26 mouse cellular contexts compared by ENCODE assay signal in genomic region chr19:17775097-17775496, GRCm38 (mm10).
A peak's percentile ranks its signal among the peaks of the same experiment; 100 is the strongest.
DNase-seq lines count a peak whose midpoint lies in the region; ATAC-seq and TF ChIP-seq lines count a peak whose summit lies in the region.
"Had no signal": no experiment of that assay in that cellular context is flagged by ENCODE, and none has a peak within 500 bp of the region (broad histone marks: within the 10 kb centered on the region; RNA-seq: fewer than 3 reads in every experiment).

No protein-coding gene starts in this region.

- 37% methylated on average over 2 of the region's 2 CpGs for WGBS in kidney, embryonic 16.5 days
- WGBS in lung, embryonic 16.5 days: 38% methylated on average over 2 of the region's 2 CpGs
- WGBS in lung, postnatal 0 days: 28% methylated on average over 2 of the region's 2 CpGs
- WGBS in small intestine, adult 2 months: 71% methylated on average over 2 of the region's 2 CpGs

- no peaks in the 10 kb centered on the region for H3K36me3 ChIP-seq in kidney, embryonic 16.5 days (ENCODE audit: insufficient read depth, low read length)
- no peaks in the 10 kb centered on the region for H3K36me3 ChIP-seq in lung, embryonic 16.5 days (ENCODE audit: control insufficient read depth, insufficient read depth, low read length)
- no peaks in the 10 kb centered on the region for H3K36me3 ChIP-seq in lung, postnatal 0 days (ENCODE audit: insufficient read depth, low read length)
- no peaks in the 10 kb centered on the region for H3K36me3 ChIP-seq in small intestine, adult 2 months (ENCODE audit: control insufficient read depth, insufficient read depth, low read length)
- H3K36me3 ChIP-seq: forebrain, embryonic 10.5 days; G1E; hindbrain, embryonic 12.5 days; hindbrain, embryonic 15.5 days had no signal

- H3K9ac ChIP-seq in kidney, embryonic 16.5 days (replicated peaks; ENCODE audit: low read length): no peak overlapping the region
- no peak overlapping the region for H3K9ac ChIP-seq in lung, embryonic 16.5 days (ENCODE audit: low read length)
- H3K9ac ChIP-seq in lung, postnatal 0 days (replicated peaks; ENCODE audit: low read depth): no peak overlapping the region
- H3K9ac ChIP-seq: forebrain, postnatal 0 days; hindbrain, embryonic 12.5 days; hindbrain, embryonic 15.5 days had no signal

- no peaks in the 10 kb centered on the region for H3K9me3 ChIP-seq in kidney, embryonic 16.5 days (ENCODE audit: low read length)
- no peaks in the 10 kb centered on the region for H3K9me3 ChIP-seq in lung, embryonic 16.5 days (ENCODE audit: control insufficient read depth, low read length)
- no peaks in the 10 kb centered on the region for H3K9me3 ChIP-seq in lung, postnatal 0 days (ENCODE audit: low read length)
- H3K9me3 ChIP-seq: forebrain, embryonic 10.5 days; G1E; hindbrain, embryonic 12.5 days; hindbrain, embryonic 15.5 days had no signal

- H3K4me1 ChIP-seq in kidney, embryonic 16.5 days (ENCODE audit: insufficient read depth, low read length): peaks cover 6% of the 10 kb centered on the region; the same call in 1 of the 2 replicates
- H3K4me1 ChIP-seq in lung, embryonic 16.5 days (replicated peaks; ENCODE audit: control insufficient read depth, insufficient read depth, low read length): peaks cover 4% of the 10 kb centered on the region; the same call in 1 of the 2 replicates
- H3K4me1 ChIP-seq in lung, postnatal 0 days (ENCODE audit: insufficient read depth, low read depth, low read length): no peaks in the 10 kb centered on the region
- H3K4me1 ChIP-seq in small intestine, adult 2 months (ENCODE audit: control insufficient read depth, insufficient read depth, insufficient read length, low read length): peaks cover 25% of the 10 kb centered on the region; the same call in 1 of the 2 replicates
- H3K4me1 ChIP-seq: forebrain, embryonic 10.5 days; hindbrain, embryonic 12.5 days; hindbrain, embryonic 15.5 days had no signal

- no peak for TF ChIP-seq EP300 in lung, postnatal 0 days (IDR thresholded peaks at IDR 0.05)

- H3K4me2 ChIP-seq in kidney, embryonic 16.5 days (replicated peaks; ENCODE audit: low read depth, low read length): no peak overlapping the region
- H3K4me2 ChIP-seq in lung, embryonic 16.5 days (ENCODE audit: low read depth, low read length): no peak overlapping the region
- no peak overlapping the region for H3K4me2 ChIP-seq in lung, postnatal 0 days (replicated peaks; ENCODE audit: low read depth, low read length)
- H3K4me2 ChIP-seq: heart, embryonic 11.5 days; hindbrain, embryonic 12.5 days; hindbrain, embryonic 15.5 days had no signal

- H3K27ac ChIP-seq in kidney, embryonic 16.5 days (ENCODE audit: low read length): no peak overlapping the region
- H3K27ac ChIP-seq in lung, embryonic 16.5 days (ENCODE audit: low read length): no peak overlapping the region
- H3K27ac ChIP-seq in lung, postnatal 0 days (ENCODE audit: low read length): no peak overlapping the region
- peak overlapping the region; percentile 21; the same call in 1 of the 2 replicates for H3K27ac ChIP-seq in small intestine, adult 2 months (ENCODE audit: insufficient read depth, low read depth, low read length)
- H3K27ac ChIP-seq: forebrain, embryonic 10.5 days; gastrocnemius, adult 2 months; hindbrain, embryonic 12.5 days; hindbrain, embryonic 15.5 days had no signal

- H3K27me3 ChIP-seq in kidney, embryonic 16.5 days (ENCODE audit: insufficient read depth, low read length): no peaks in the 10 kb centered on the region
- no peaks in the 10 kb centered on the region for H3K27me3 ChIP-seq in lung, embryonic 16.5 days (ENCODE audit: control insufficient read depth, insufficient read depth, low read depth, low read length)
- no peaks in the 10 kb centered on the region for H3K27me3 ChIP-seq in lung, postnatal 0 days (replicated peaks; ENCODE audit: insufficient read depth, low read length)
- H3K27me3 ChIP-seq in small intestine, adult 2 months (ENCODE audit: control insufficient read depth, insufficient read depth, low read length): no peaks in the 10 kb centered on the region
- H3K27me3 ChIP-seq: CH12.LX; hindbrain, embryonic 12.5 days; hindbrain, embryonic 15.5 days; Patski had no signal

- ATAC-seq in kidney, embryonic 16.5 days (ENCODE audit: low FRiP score, low TSS enrichment): 0 out of 2 replicates have a peak, but pooled peaks have one; percentile 15
- ATAC-seq in lung, embryonic 16.5 days (ENCODE audit: low read depth): peak; percentile 57; the same call in 1 of the 2 replicates
- ATAC-seq in lung, postnatal 0 days: no peak
- ATAC-seq: forebrain, embryonic 14.5 days; forebrain, postnatal 0 days; Patski had no signal

- no peak overlapping the region for H3K4me3 ChIP-seq in kidney, embryonic 16.5 days (ENCODE audit: low read length)
- H3K4me3 ChIP-seq in lung, embryonic 16.5 days (ENCODE audit: low read length): no peak overlapping the region
- H3K4me3 ChIP-seq in lung, postnatal 0 days (ENCODE audit: low read depth, low read length): no peak overlapping the region
- H3K4me3 ChIP-seq in small intestine, adult 2 months (ENCODE audit: low read depth, low read length): no peak overlapping the region
- H3K4me3 ChIP-seq: forebrain, embryonic 10.5 days; gastrocnemius, adult 2 months; hindbrain, embryonic 12.5 days; hindbrain, embryonic 15.5 days had no signal

- no peak for TF ChIP-seq POLR2A in small intestine, adult 2 months (IDR thresholded peaks at IDR 0.05; ENCODE audit: low read depth, low read length)

- no peak for TF ChIP-seq CTCF in lung, postnatal 0 days (IDR thresholded peaks at IDR 0.05)
- TF ChIP-seq CTCF in small intestine, adult 2 months (IDR thresholded peaks at IDR 0.05; ENCODE audit: extremely low read depth, insufficient read length, insufficient replicate concordance, low read depth, low read length): no peak

- DNase-seq in embryo, embryonic 10 days (ENCODE audit: low spot score): peak; percentile 11
- no peak for DNase-seq in embryo, embryonic 10.5 days (ENCODE audit: low spot score)
- no peak for DNase-seq in kidney, adult 18-20 months
- DNase-seq in lung, postnatal 0 days (ENCODE audit: low spot score): no peak
- no peak for DNase-seq in cerebellum, postnatal 14 days
- DNase-seq: adrenal gland, postnatal 10 days; adrenal gland, postnatal 36 days; cerebellum, adult 11 months; cerebellum, adult 2 months; cerebellum, adult 9-11 months; cerebellum, postnatal 36 days; forebrain, postnatal 0 days; gastrocnemius, adult 2 months; gastrocnemius, postnatal 14 days; heart, adult 11 months had no signal
